Mouse (Mus musculus): Measurements from ENCODE around the gene Stat4.

Stat4 gene

DNA sequence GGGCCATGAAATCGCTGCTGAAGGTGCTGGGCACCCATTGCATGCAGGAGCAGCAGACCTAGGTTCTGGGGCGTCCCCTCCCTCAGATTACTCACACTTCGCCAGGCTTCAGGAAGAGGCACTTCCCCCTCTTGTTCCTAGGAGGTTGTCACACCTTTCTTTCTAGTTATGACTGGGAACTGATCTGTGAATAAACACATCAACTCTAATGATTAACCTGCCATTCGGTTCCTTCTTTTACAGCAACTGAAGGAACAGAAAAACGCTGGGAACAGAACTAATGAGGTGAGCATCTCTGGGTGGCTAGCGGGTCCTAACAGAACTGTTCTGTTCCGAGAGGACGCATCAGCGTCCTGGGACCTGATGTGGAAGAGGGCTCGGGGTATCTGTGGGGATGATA lies 158.0 kb downstream of the Stat4 start:
- DNase-seq (ENCODE audit: low spot score), result no peak

DNA sequence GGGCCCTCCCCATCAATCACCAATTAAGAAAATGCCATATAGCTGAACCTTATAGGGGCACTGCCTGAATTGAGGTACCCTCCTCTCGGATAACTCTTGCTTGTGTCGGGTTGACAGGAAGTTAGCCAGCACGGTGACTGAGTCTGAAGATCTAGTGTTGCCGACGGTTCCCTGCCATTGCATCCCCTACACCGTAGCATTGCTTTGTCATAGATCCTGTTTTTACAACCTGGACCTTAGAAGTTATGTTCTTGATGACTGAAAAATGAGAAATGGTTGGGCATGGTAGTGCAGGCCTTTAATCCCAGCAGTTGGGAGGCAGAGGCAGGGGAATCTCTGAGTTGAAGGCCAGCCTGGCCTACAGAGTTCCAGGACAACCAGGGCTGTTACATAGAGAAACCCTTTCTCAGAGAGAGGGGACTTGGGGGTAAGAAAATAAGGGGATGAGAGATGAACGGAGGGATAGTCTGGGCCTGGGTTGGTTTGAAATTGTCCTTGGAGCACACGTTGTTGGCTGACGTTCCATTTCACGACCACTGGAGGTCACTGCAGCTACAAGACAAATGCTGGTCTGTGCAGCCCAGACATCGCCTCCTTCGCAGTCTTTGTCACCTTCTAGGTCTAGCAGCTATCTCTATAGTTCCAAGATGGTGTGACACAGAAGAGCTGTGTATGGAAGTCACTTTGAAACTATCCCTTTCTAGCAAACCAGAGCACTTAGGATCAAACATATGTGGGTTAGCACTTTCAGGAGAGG lies 159.4 kb downstream of the Stat4 start:
- DNase-seq (ENCODE audit: low spot score), result peak; percentile 37

DNA sequence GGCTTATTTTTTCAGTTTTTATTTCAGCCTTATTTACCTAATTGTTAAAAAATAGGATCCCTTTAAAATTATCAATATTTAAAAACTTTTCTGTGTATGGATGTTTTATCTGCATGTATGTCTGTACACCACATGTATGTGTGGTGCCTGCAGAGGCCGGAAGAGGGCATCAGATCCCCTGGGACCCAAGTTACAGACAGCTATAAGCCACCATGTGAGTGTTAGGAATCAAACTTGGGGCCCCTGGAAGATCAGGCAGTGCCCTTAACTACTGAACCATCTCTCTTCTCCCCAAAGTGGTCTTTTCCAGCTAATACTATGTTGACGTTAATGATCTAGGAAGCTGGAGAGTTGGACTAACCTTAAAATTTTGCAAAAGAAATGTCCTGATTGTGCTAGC lies 160.5 kb downstream of the Stat4 start:
- no peak for DNase-seq (ENCODE audit: low spot score)

DNA sequence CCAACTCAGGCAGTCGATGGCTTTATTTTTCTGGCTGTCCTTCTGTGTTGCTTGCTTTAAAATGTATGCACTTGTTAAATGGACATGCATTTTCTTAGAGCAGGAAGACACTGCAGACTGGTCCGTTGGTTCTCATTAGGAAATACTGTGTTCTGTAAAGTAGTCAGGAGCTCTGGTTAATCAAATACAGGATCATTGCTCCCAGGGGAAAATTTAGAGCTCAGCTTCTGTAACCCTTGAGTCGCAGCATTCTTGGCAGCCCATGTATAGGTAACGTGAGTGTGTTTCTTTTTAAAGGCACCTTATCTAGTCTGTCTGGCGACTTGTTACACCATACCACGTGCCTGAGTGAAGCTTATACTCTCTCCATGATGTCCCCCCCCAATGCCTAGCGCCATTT lies 161.2 kb downstream of the Stat4 start:
- DNase-seq (ENCODE audit: low spot score), result no peak

DNA sequence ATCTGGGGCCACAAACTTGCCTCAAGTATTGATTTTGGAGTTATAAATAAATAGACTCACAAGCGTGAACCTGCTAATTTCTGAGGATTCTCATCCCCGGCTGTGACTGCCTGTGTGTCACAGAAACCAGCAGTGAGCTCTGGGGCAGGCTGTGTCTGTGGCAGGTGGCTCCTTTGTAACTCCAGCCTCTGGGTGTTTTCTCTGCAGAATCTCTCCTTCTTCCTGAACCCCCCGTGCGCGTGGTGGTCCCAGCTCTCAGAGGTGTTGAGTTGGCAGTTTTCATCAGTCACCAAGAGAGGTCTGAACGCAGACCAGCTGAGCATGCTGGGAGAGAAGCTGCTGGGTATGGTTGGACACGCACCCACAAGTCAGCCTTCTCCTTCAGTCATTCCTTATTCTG lies 161.7 kb downstream of the Stat4 start:
- no peak for DNase-seq (ENCODE audit: low spot score)

DNA sequence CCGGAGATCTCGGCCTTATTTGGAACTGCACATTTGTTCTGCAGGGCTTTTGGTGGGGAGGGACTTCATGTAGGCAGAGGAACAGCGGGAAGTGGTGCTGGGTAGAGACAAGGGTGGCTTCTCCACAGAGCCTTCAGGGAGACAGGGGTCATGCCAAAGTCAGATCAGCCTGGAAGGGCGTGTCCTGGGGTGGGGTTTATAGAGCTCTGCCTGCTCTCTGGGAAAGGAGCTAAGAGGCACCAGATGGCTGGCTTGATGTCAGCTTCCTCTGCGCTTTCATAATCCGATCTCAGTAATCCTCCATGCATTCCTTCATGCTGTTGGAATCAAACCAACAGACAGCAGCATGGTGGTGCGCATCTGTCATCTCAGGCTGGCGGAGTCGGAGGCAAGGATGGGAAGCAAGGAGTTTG lies 163.0 kb downstream of the Stat4 start:
- DNase-seq (ENCODE audit: low spot score), result no peak

DNA sequence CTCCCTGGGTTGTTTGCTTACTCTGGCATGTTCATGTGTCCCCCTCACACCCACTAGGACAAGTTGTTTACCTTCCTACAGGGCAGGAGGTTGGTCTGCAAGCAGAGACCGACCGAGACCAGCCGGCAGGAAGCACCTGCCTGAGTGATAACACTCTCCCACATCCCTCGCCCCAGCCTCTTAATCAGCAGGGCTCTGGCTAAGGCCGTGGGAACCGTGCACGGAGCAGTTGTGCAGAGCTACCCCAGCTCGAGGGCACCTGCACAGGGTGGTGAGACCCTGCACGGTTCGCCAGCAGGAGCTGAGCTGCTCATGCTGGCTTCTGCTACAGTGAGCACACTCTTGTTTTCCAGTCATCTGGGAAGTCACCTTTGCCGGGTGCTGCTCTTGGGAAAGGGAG lies 163.7 kb downstream of the Stat4 start:
- no peak for DNase-seq (ENCODE audit: low spot score)

DNA sequence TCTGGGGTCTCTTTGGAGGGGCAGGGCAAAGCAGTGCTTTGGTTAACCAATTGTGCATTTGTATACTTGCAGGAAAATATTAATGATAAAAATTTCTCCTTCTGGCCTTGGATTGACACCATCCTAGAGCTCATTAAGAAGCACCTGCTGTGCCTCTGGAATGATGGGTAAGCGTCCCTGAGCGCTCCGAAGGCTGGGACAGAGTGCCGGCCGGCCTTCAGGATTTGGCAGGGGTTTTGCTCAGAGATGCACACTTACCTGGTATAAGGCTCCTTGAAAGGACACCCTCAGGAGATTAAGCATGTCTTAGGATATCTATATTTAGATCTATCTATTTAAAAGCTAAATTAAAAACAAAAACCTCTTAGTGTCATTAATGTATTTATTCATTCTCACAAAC lies 164.2 kb downstream of the Stat4 start:
- no peak for DNase-seq (ENCODE audit: low spot score)

DNA sequence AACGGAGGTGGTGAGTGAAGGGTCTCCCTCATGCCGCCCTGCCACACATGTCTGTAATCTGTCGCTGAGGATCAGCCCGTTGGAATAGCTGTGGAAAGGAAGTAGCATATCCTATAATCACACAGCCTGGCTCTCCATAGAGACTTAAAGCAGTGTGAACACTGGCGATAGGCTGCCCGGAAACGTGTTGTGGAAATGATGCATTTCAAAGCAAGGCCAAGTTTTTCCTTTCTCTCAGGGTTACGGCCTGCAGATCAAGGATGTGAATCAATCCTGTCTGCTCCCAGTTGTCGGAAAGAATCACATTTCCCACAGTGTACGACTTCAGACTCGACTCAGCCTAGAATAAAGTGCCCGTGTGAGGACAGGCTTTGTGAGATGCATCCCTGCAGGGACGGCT lies 165.4 kb downstream of the Stat4 start:
- DNase-seq (ENCODE audit: low spot score), result no peak

DNA sequence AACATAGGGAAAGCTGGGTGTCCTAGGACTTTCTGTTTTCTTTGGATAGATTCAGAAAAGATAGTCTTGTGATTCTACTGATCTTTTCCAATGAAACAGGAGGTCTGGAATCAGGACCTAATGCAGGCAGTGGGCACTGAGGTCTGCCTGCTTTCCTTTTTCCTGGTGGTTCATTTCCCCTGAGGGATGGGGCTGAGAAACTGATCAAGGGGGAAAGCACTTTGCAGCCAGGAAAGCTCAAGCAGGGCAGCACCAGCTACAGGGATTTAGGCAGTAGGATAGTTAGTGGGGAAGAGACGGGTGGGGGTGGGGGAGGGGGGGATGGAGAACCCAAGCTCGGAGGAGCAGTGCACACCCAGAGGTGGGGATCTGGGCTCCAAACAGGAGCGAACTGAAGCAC lies 166.0 kb downstream of the Stat4 start:
- DNase-seq (ENCODE audit: low spot score), result no peak

DNA sequence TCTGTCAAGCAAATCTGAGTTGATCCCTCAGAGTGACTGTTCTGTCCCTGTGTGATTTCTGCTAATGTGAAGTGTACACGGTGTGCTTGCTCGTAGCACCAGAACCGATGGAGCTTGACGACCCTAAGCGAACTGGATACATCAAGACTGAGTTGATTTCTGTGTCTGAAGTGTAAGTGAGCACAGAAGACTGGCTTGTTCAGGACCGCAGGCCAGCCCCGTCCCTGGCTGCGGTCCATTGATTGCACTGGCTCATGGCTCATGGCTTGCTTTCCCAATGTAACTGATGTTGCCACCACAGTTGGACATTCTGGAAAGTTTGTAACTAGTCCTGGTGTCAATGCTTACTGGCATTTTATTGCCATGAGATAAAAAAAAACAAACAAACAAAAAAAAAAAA lies 167.9 kb downstream of the Stat4 start:
- no peak for DNase-seq (ENCODE audit: low spot score)

DNA sequence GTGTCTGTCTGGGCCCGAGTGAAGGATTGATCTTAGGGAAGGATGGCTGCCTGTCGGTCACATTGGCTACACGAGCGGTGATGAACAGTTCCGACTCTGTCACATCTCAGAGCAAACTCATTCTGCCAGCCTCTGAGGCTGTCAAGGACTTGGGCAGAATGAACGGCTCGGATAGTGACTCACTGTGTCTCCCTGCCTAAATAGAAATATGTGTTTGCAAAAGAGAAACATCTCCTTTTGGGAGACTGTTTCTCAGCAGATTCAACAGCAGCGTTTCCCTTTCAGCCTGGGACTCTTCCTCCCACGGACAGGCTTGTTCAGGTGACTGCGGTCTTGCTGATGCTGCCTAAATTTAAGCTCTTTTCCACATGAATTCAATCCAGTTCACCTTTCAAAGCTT lies 169.4 kb downstream of the Stat4 start:
- DNase-seq (ENCODE audit: low spot score), result no peak
